Comparison of ENCODE assay signal across 8 mouse cellular contexts in genomic region chr4:132904765-132905309, GRCm38 (mm10). TPM values are rescaled to one million over a fixed set of nuclear protein-coding genes. Genes with fewer than 3 reads are reported as not detected.
DNase-seq lines count a peak whose midpoint lies in the region; ATAC-seq and TF ChIP-seq lines count a peak whose summit lies in the region.
"Had no signal": no experiment of that assay in that cellular context is flagged by ENCODE, and none has a peak within 500 bp of the region (broad histone marks: within the 10 kb centered on the region; RNA-seq: fewer than 3 reads in every experiment).

No protein-coding gene starts in this region.

- TF ChIP-seq EP300 in stomach, postnatal 0 days (optimal IDR thresholded peaks at IDR 0.05): no peak

- DNase-seq in lung, adult 18-20 months: peak; percentile 8 to 44
- no peak for DNase-seq in lung, adult 2 months
- peak; percentile 68 for DNase-seq in kidney, postnatal 10 days
- no peak for DNase-seq in stomach, postnatal 0 days (ENCODE audit: low spot score)
- no peak for DNase-seq in layer of hippocampus, postnatal 14 days (ENCODE audit: low spot score in 2 of 2)
- DNase-seq in thymus, adult 2 months: no peak

- WGBS in lung, adult 2 months: 37% methylated on average over 9 of the region's 9 CpGs
- WGBS in heart, embryonic 15.5 days: 60% methylated on average over 9 of the region's 9 CpGs
- 57% methylated on average over 9 of the region's 9 CpGs for WGBS in stomach, postnatal 0 days
- 94% methylated on average over 9 of the region's 9 CpGs for WGBS in thymus, adult 2 months

- ATAC-seq in heart, embryonic 15.5 days (replicated peaks; ENCODE audit: insufficient number of reproducible peaks, insufficient read depth, low FRiP score, low read depth): no peak
- no peak for ATAC-seq in stomach, postnatal 0 days (ENCODE audit: low FRiP score, low TSS enrichment)
- ATAC-seq: forebrain, embryonic 15.5 days had no signal

- H3K4me1 ChIP-seq in lung, adult 2 months (ENCODE audit: control insufficient read depth, insufficient read depth, low read length): peaks cover 18% of the 10 kb centered on the region
- peaks cover 12% of the 10 kb centered on the region; the same call in 1 of the 2 replicates for H3K4me1 ChIP-seq in heart, embryonic 15.5 days (replicated peaks)
- H3K4me1 ChIP-seq in stomach, postnatal 0 days (replicated peaks; ENCODE audit: control insufficient read depth, insufficient read depth): no peaks in the 10 kb centered on the region
- no peaks in the 10 kb centered on the region for H3K4me1 ChIP-seq in thymus, adult 2 months (replicated peaks; ENCODE audit: control insufficient read depth, insufficient read depth, low read length)
- H3K4me1 ChIP-seq: forebrain, embryonic 15.5 days had no signal

- H3K27me3 ChIP-seq in heart, embryonic 15.5 days: no peaks in the 10 kb centered on the region
- H3K27me3 ChIP-seq in stomach, postnatal 0 days (ENCODE audit: control insufficient read depth, insufficient read depth, low read length): no peaks in the 10 kb centered on the region
- no peaks in the 10 kb centered on the region for H3K27me3 ChIP-seq in thymus, adult 2 months (ENCODE audit: control insufficient read depth, insufficient read depth, low read length)
- H3K27me3 ChIP-seq: forebrain, embryonic 15.5 days had no signal

- no peak overlapping the region for H3K4me2 ChIP-seq in heart, embryonic 15.5 days
- H3K4me2 ChIP-seq in stomach, postnatal 0 days (replicated peaks; ENCODE audit: low read depth): no peak overlapping the region
- H3K4me2 ChIP-seq: forebrain, embryonic 15.5 days had no signal

- H3K9me3 ChIP-seq in heart, embryonic 15.5 days (replicated peaks): no peaks in the 10 kb centered on the region
- H3K9me3 ChIP-seq in stomach, postnatal 0 days (ENCODE audit: control insufficient read depth, low read length): no peaks in the 10 kb centered on the region
- H3K9me3 ChIP-seq: forebrain, embryonic 15.5 days had no signal

- no peak for TF ChIP-seq POLR2A in lung, adult 2 months (IDR thresholded peaks at IDR 0.05; ENCODE audit: borderline replicate concordance, extremely low read depth, low read depth, low read length)
- no peak for TF ChIP-seq POLR2A in thymus, adult 2 months (IDR thresholded peaks at IDR 0.05; ENCODE audit: control insufficient read depth, extremely low read depth, insufficient read depth, low read length, poor library complexity)

- H3K4me3 ChIP-seq in lung, adult 2 months (replicated peaks; ENCODE audit: extremely low read depth, low read depth, low read length): no peak overlapping the region
- H3K4me3 ChIP-seq in heart, embryonic 15.5 days: no peak overlapping the region
- no peak overlapping the region for H3K4me3 ChIP-seq in stomach, postnatal 0 days (ENCODE audit: low read depth, low read length)
- H3K4me3 ChIP-seq in thymus, adult 2 months (ENCODE audit: control insufficient read depth, insufficient read depth, low read length): no peak overlapping the region
- H3K4me3 ChIP-seq: forebrain, embryonic 15.5 days had no signal

- no peak overlapping the region for H3K9ac ChIP-seq in heart, embryonic 15.5 days
- no peak overlapping the region for H3K9ac ChIP-seq in stomach, postnatal 0 days (ENCODE audit: low read length)
- H3K9ac ChIP-seq: forebrain, embryonic 15.5 days had no signal

- no peak for TF ChIP-seq CTCF in lung, adult 2 months (IDR thresholded peaks at IDR 0.05; ENCODE audit: insufficient read depth, low read length)
- no peak for TF ChIP-seq CTCF in stomach, postnatal 0 days (IDR thresholded peaks at IDR 0.05; ENCODE audit: low read depth)
- no peak for TF ChIP-seq CTCF in thymus, adult 2 months (IDR thresholded peaks at IDR 0.05; ENCODE audit: borderline replicate concordance, control insufficient read depth, extremely low read depth, insufficient read depth, low read length, poor library complexity)

- peaks cover 36% of the 10 kb centered on the region for H3K36me3 ChIP-seq in heart, embryonic 15.5 days
- H3K36me3 ChIP-seq in stomach, postnatal 0 days (ENCODE audit: control insufficient read depth, insufficient read depth, low read length): peaks cover 32% of the 10 kb centered on the region
- H3K36me3 ChIP-seq in thymus, adult 2 months (ENCODE audit: control insufficient read depth, insufficient read depth, low read length): peaks cover 31% of the 10 kb centered on the region

- peak overlapping the region; percentile 31 for H3K27ac ChIP-seq in heart, embryonic 15.5 days
- H3K27ac ChIP-seq in stomach, postnatal 0 days (replicated peaks): peak overlapping the region; percentile 40
- H3K27ac ChIP-seq in thymus, adult 2 months (ENCODE audit: control insufficient read depth, insufficient read depth, low read length): no peak overlapping the region
- H3K27ac ChIP-seq: forebrain, embryonic 15.5 days had no signal

RNA-seq across cellular contexts. Expression of gene Fam76a, which starts 17.5 kb away (rescaled TPM):
- polyA plus RNA-seq in lung, adult 2 months (2012; rRNA removed): 19.2 and 21.9 TPM in 2 replicates
- polyA plus RNA-seq in heart, embryonic 15.5 days (2015; fragmentation: Nextera tagmentation; extraction: Ambion mirVana): 37.0 and 40.0 TPM in 2 replicates
- polyA plus RNA-seq in stomach, postnatal 0 days (2015; fragmentation: Nextera tagmentation; extraction: Ambion mirVana): 33.3 and 34.3 TPM in 2 replicates
- total RNA-seq in layer of hippocampus, postnatal 14 days (2021): 10 to 100 TPM; 32.4 to 34.6 TPM
- polyA plus RNA-seq in thymus, adult 2 months (2012; rRNA removed): 15.0 and 15.1 TPM in 2 replicates

RNA-seq across cellular contexts. Expression of gene Stx12, which starts 20.5 kb away (rescaled TPM):
- polyA plus RNA-seq in lung, adult 2 months (2012; rRNA removed): 22.0 and 28.3 TPM in 2 replicates
- polyA plus RNA-seq in heart, embryonic 15.5 days (2015; fragmentation: Nextera tagmentation; extraction: Ambion mirVana): 51.9 and 52.0 TPM in 2 replicates
- polyA plus RNA-seq in stomach, postnatal 0 days (2015; fragmentation: Nextera tagmentation; extraction: Ambion mirVana): 56.4 and 56.7 TPM in 2 replicates
- total RNA-seq in layer of hippocampus, postnatal 14 days (2021): 100 to 1,000 TPM; 104 to 105 TPM
- polyA plus RNA-seq in thymus, adult 2 months (2012; rRNA removed): 14.0 and 16.1 TPM in 2 replicates

Comparison
In these comparisons a context has a peak if more than half of its experiments do, and no peak if none do; other contexts are left out.
1. DNase-seq: peak in lung, adult 18-20 months (2 of 2) and kidney, postnatal 10 days (single experiment); none in lung, adult 2 months (single experiment), stomach, postnatal 0 days (single experiment), layer of hippocampus, postnatal 14 days (0 of 2) and thymus, adult 2 months (single experiment).